Mouse (Mus musculus) left cerebral cortex, adult 18-20 months (tissue): ENCODE data around the gene Rab1b. TPM values are rescaled to one million over a fixed set of nuclear protein-coding genes. Genes with fewer than 3 reads are reported as not detected.

Experiments
- DNase-seq, 2 experiments: peaks; one replicate each; pipeline ENCODE4 v3.0.0; 2021 to 2022; ENCODE audit warnings: low spot score in 2 of 2, mixed read lengths in 1 of 2
- total RNA-seq, 2 experiments: library from RNA; stranded (reverse); gene quantifications; 2 replicates each; pipeline ENCODE4 v1.2.3; 2021

Gene Rab1b
- total RNA-seq, 2 experiments from 2014 or later: 157 to 165 TPM

DNA sequence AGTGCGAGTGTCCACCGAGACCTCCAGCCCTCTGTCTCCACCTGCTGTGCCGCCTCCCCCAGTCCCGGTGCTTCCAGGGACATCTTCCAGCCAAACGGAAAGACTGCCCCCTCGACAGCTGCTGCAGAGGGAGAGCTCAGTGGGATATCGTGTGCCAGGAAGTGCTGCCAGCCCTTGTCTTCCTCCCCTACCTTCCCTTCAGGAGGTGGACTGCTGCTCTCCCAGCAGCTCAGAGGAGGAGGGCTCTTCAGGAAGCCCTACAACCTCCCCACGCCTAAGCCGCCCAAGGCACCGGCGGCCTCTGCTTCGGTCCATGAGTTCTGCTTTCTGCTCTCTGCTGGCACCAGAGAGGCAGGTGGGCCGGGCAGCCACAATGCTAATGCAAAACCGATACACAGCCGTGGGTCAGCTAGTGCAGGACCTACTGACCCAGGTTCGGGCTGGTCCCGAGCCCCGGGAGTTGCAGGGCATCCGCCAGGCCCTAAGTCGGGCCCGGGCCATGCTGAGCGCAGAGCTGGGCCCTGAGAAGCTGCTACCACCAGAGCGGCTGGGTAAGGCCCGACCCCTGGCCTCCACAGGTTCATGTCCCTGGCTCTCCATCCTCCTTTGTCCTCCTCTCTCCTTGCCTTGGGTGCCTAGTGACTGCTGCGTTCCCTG lies 54.6 kb downstream of the Rab1b start:
- peak; percentile 72 to 79 for DNase-seq

DNA sequence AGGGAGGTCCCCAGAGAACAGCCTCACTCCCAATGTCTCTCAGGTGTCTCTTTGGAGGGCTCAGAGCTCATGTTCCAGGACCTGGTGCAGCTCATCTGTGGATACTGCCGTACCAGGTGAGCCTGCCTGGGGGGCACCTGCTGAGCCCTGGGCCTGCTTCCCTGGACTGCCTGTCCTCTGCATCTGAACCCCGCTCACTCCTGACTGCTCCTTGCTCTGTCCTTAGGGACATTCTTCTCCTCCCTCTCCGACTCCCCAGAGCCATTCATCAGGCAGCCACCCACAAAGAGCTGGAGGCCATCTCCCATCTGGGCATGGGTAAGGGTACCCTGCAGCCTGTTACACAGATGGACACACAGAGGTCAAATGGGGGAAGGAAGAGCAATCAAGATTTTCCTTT lies 55.4 kb downstream of the Rab1b start:
- DNase-seq: no peak

DNA sequence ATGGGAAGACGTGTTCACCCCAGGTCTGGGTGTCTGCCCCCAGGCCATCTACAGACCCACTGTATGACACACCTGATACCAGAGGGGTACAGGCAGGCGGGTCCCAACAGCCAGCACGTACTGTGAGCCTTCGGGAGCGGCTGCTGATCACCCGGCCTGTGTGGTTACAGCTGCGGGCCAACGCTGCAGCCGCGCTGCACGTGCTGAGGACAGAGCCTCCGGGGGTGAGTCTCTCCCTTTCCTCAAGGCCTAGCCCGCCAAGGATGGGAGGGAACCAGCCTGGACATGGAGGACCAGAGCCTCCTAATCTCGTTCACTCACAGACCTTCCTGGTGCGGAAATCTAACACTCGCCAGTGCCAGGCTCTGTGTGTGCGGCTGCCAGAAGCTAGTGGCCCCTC lies 55.8 kb downstream of the Rab1b start:
- DNase-seq: peak in 1 of 2 experiments; percentile 42

DNA sequence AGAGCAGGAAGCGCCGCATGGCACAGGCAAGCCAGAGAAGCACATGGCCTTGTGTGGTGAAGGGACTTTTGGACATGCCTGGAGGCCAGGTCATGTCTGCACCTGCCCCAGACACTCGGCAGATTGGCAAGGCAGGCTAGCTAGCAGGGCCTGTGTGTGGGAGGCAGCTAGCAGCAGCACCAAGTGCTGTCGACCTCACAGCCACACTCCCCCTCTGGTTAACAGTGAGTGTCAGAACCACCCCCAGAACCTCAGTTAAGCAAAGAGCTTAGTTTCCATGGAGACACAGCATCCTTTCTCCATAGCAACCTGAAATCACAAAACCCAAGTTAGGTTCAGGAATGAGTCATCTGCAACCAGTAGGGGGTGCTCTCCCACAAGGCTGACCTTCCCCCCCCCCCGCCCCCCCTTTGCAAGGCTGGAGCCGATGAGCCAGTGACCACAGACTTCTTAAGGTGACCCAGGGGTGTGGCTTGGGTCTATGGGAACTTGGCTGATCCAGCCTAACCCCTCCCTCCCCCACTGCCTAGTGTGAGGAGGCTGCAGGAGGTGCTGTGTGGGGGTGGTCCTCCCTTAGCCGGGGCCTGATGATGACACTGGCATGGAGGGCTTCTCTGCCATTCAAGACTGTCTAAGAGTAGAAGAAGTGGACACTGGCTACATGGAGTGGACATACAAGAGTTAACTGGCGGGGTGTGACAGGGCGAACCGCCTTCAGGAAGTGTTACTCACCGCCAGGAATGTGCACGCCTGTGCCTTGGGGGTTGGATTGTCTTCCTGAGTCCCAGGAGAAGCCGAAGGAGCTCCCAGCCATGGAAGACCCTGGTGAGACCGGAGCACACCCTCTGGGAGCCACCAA lies 56.6 kb downstream of the Rab1b start, which contains the start of gene Rin1:
Gene Rin1 (plus strand): TSS at position 435 of the 859 bp plus-strand sequence.
- DNase-seq: peak; percentile 69 to 84

DNA sequence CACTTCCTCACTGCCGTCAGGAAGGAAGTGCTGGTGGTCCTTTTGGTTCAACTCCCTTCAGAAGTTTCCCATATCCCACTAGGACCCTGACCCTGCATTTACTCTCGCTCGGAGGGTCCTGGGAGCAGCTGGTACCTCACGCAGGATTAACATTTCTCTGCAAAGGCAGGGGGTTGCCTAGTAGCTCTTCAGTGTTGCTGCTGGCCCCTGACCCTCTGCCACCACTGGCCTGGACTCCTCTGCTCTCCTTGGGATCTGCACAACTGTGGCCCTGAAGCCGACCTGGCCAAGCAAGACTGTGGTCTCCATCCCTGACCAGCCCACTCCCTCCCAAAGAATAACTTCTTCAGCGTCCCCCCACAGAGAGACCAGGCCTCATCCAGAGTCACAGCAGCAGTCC lies 57.5 kb downstream of the Rab1b start:
- no peak for DNase-seq

Other genes starting within 250 kb of the Rab1b start
- gene Actn3, start 229.2 kb downstream of the Rab1b start, total RNA-seq: 1 to 10 TPM; 1.2 to 1.4 TPM
- gene Zdhhc24, start 228.4 kb downstream of the Rab1b start, total RNA-seq: 10 to 100 TPM; 21.4 to 25.2 TPM
- gene Bbs1, start 200.4 kb downstream of the Rab1b start, total RNA-seq: 10 to 100 TPM; 34.8 to 44.6 TPM
- 10 to 100 TPM; 35.3 to 43.1 TPM for gene Dpp3, start 178.8 kb downstream of the Rab1b start, total RNA-seq
- 10 to 100 TPM; 25.3 to 27.0 TPM for gene Peli3, start 163.9 kb downstream of the Rab1b start, total RNA-seq
- 10 to 100 TPM; 58.2 to 61.8 TPM for gene Mrpl11, start 144.9 kb downstream of the Rab1b start, total RNA-seq
- 10 to 100 TPM; 19.1 to 26.0 TPM for gene Npas4, start 116.8 kb downstream of the Rab1b start, total RNA-seq
- 10 to 100 TPM; 13.4 to 16.4 TPM for gene Slc29a2, start 83.2 kb downstream of the Rab1b start, total RNA-seq
- 100 to 1,000 TPM; 118 to 120 TPM for gene B4gat1, start 68.2 kb downstream of the Rab1b start, total RNA-seq
- gene AC124502.3, start 68.2 kb downstream of the Rab1b start, total RNA-seq: 1 to 10 TPM; 6.5 to 7.6 TPM
- gene Brms1, start 65.7 kb downstream of the Rab1b start, total RNA-seq: 10 to 100 TPM; 22.6 to 32.0 TPM
- 10 to 100 TPM; 75.4 to 75.5 TPM for gene Rin1, start 56.6 kb downstream of the Rab1b start, total RNA-seq
- gene Cd248, start 39.0 kb downstream of the Rab1b start, total RNA-seq: 1 to 10 TPM; 3.5 to 4.5 TPM
- 100 to 1,000 TPM; 146 to 149 TPM for gene Tmem151a, start 21.5 kb downstream of the Rab1b start, total RNA-seq
- gene Yif1a, start 18.5 kb downstream of the Rab1b start, total RNA-seq: 10 to 100 TPM; 21.6 to 25.5 TPM
- 100 to 1,000 TPM; 215 to 221 TPM for gene Cnih2, start 8.6 kb downstream of the Rab1b start, total RNA-seq
- 100 to 1,000 TPM; 261 to 289 TPM for gene Klc2, start 11.5 kb upstream of the Rab1b start, total RNA-seq
- 10 to 100 TPM; 57.3 to 61.0 TPM for gene Pacs1, start 166.0 kb upstream of the Rab1b start, total RNA-seq
- 100 to 1,000 TPM; 209 to 213 TPM for gene Sf3b2, start 188.4 kb upstream of the Rab1b start, total RNA-seq
- gene Gal3st3, start 191.3 kb upstream of the Rab1b start, total RNA-seq: 10 to 100 TPM; 70.5 to 73.8 TPM
- gene Catsper1, start 228.7 kb upstream of the Rab1b start, total RNA-seq: not detected
- 10 to 100 TPM; 25.4 to 26.9 TPM for gene Cst6, start 242.5 kb upstream of the Rab1b start, total RNA-seq